Mouse (Mus musculus) limb, embryonic 11.5 days (tissue): Measurements from ENCODE around the gene Erg. TPM values are rescaled to one million over a fixed set of nuclear protein-coding genes. Genes with fewer than 3 reads are reported as not detected.

ENCODE experiments used
- ATAC-seq: fragments of 200-750 bp; cut with Nextera tagmentation; 2 replicates; pipeline ENCODE4 v1.8.0; 2017; ENCODE audit warnings: low read depth; ENCODE audit not compliant: insufficient number of reproducible peaks, low FRiP score, low TSS enrichment
- DNase-seq: peaks from one replicate; pipeline ENCODE4 v3.0.0-alpha.2; 2015; ENCODE audit warnings: low spot score
- H3K27ac ChIP-seq: fragments of 300-500 bp; sonication (generic); replicated peaks from 2 replicates; pipeline ENCODE4 v1.5.1; 2014; ENCODE audit warnings: low read depth, mild to moderate bottlenecking, low read length
- H3K27me3 ChIP-seq: fragments of 300-500 bp; sonication (generic); 2 replicates; pipeline ENCODE4 v1.6.1; 2014; ENCODE audit warnings: mild to moderate bottlenecking, low read length, mixed read lengths; ENCODE audit not compliant: control insufficient read depth, insufficient read depth
- H3K36me3 ChIP-seq: fragments of 300-500 bp; sonication (generic); 2 replicates; pipeline ENCODE4 v1.6.1; 2014; ENCODE audit warnings: mild to moderate bottlenecking, low read length, moderate library complexity, mixed read lengths; ENCODE audit not compliant: control insufficient read depth, insufficient read depth
- H3K4me1 ChIP-seq: fragments of 300-500 bp; sonication (generic); 2 replicates; pipeline ENCODE4 v1.6.1; 2014; ENCODE audit warnings: low read length, mixed read lengths; ENCODE audit not compliant: control insufficient read depth, insufficient read depth
- H3K4me2 ChIP-seq: fragments of 300-500 bp; sonication (generic); 2 replicates; pipeline ENCODE4 v1.6.1; 2014; ENCODE audit warnings: low read depth, mild to moderate bottlenecking, moderate library complexity; ENCODE audit not compliant: severe bottlenecking
- H3K4me3 ChIP-seq: fragments of 300-500 bp; sonication (generic); 2 replicates; pipeline ENCODE4 v1.5.1; 2014; ENCODE audit warnings: low read depth, low read length
- H3K9ac ChIP-seq: fragments of 300-500 bp; sonication (generic); 2 replicates; pipeline ENCODE4 v1.6.1; 2014; ENCODE audit warnings: mild to moderate bottlenecking, low read length
- H3K9me3 ChIP-seq: fragments of 300-500 bp; sonication (generic); 2 replicates; pipeline ENCODE4 v1.6.1; 2016; ENCODE audit warnings: low read length; ENCODE audit not compliant: control insufficient read depth
- WGBS: fragments of 180-500 bp; shearing (Covaris S2); extraction: QIAGEN DNeasy Blood & Tissue Kit; methylation state at CpG from one replicate; pipeline ENCODE4 v1.1.7; 2014; 5-methylcytosine and 5-hydroxymethylcytosine counted together
- polyA plus RNA-seq: library from polyadenylated mRNA; unstranded; fragments of >200 nt; fragmentation: Nextera tagmentation; extraction: Ambion mirVana; gene quantifications from 2 replicates; pipeline ENCODE4 v1.2.1, GENCODE M21; 2014

Gene Erg
- polyA plus RNA-seq, 1 experiment from 2014 or later = 5.1 TPM

- H3K9me3 ChIP-seq = no peaks in the 10 kb centered on the region
- H3K27me3 ChIP-seq = no peaks in the 10 kb centered on the region
- ATAC-seq (no peak), DNase-seq (peak; percentile 51)
- no peak overlapping the region for H3K9ac ChIP-seq
- WGBS = 27% methylated on average over 5 of the region's 5 CpGs
- H3K4me1 ChIP-seq = peaks cover 17% of the 10 kb centered on the region
- no peak overlapping the region for H3K4me3 ChIP-seq
- no peak overlapping the region for H3K4me2 ChIP-seq
- no peaks in the 10 kb centered on the region for H3K36me3 ChIP-seq
- H3K27ac ChIP-seq = no peak overlapping the region
Observed at GRCm38 (mm10) chr16:95490386-95490785, 96.0 kb downstream of the Erg start.

GRCm38 (mm10) chr16:95487606-95488351 lies 98.6 kb downstream of the Erg start:
- H3K4me1 ChIP-seq = peaks cover 10% of the 10 kb centered on the region
- H3K27ac ChIP-seq = no peak overlapping the region
- H3K4me2 ChIP-seq = no peak overlapping the region
- H3K27me3 ChIP-seq = no peaks in the 10 kb centered on the region
- ATAC-seq (no peak), DNase-seq (no peak)
- H3K36me3 ChIP-seq = no peaks in the 10 kb centered on the region
- H3K9ac ChIP-seq = no peak overlapping the region
- no peak overlapping the region for H3K4me3 ChIP-seq
- H3K9me3 ChIP-seq = no peaks in the 10 kb centered on the region
- 83% methylated on average over 9 of the region's 9 CpGs for WGBS

GRCm38 (mm10) chr16:95481176-95481575 lies 105.2 kb downstream of the Erg start:
- Histone ChIP-seq H3K27me3 (no peaks in the 10 kb centered on the region), H3K9me3 (no peaks in the 10 kb centered on the region), H3K4me2 (no peak overlapping the region), H3K27ac (no peak overlapping the region), H3K4me3 (no peak overlapping the region), H3K36me3 (no peaks in the 10 kb centered on the region), H3K4me1 (no peaks in the 10 kb centered on the region), H3K9ac (no peak overlapping the region)
- WGBS = 96% methylated on average over 13 of the region's 13 CpGs
- ATAC-seq = no peak
- DNase-seq = no peak

- 80% methylated on average over 5 of the region's 5 CpGs for WGBS
- H3K4me2 ChIP-seq = no peak overlapping the region
- no peaks in the 10 kb centered on the region for H3K4me1 ChIP-seq
- DNase-seq (no peak), ATAC-seq (no peak)
- H3K27me3 ChIP-seq = no peaks in the 10 kb centered on the region
- H3K27ac ChIP-seq = no peak overlapping the region
- H3K9me3 ChIP-seq = no peaks in the 10 kb centered on the region
- no peak overlapping the region for H3K9ac ChIP-seq
- H3K36me3 ChIP-seq = no peaks in the 10 kb centered on the region
- no peak overlapping the region for H3K4me3 ChIP-seq
Observed at GRCm38 (mm10) chr16:95478558-95478957, 107.8 kb downstream of the Erg start.

- H3K4me2 ChIP-seq = no peak overlapping the region
- H3K9ac ChIP-seq = no peak overlapping the region
- 80% methylated on average over 3 of the region's 3 CpGs for WGBS
- no peaks in the 10 kb centered on the region for H3K9me3 ChIP-seq
- H3K27me3 ChIP-seq = no peaks in the 10 kb centered on the region
- peaks cover under 1% of the 10 kb centered on the region; the same call in 1 of the 2 replicates for H3K4me1 ChIP-seq
- no peak for ATAC-seq
- no peaks in the 10 kb centered on the region for H3K36me3 ChIP-seq
- H3K4me3 ChIP-seq = no peak overlapping the region
- DNase-seq = no peak
- H3K27ac ChIP-seq = no peak overlapping the region
Observed at GRCm38 (mm10) chr16:95475041-95475440, 111.4 kb downstream of the Erg start.

GRCm38 (mm10) chr16:95473946-95474345 lies 112.4 kb downstream of the Erg start:
- no peaks in the 10 kb centered on the region for H3K27me3 ChIP-seq
- H3K4me2 ChIP-seq = no peak overlapping the region
- H3K36me3 ChIP-seq = no peaks in the 10 kb centered on the region
- WGBS = 93% methylated on average over 3 of the region's 3 CpGs
- DNase-seq = no peak
- no peak for ATAC-seq
- no peak overlapping the region for H3K9ac ChIP-seq
- H3K4me1 ChIP-seq = peaks cover 6% of the 10 kb centered on the region
- H3K27ac ChIP-seq = no peak overlapping the region
- H3K9me3 ChIP-seq = no peaks in the 10 kb centered on the region
- no peak overlapping the region for H3K4me3 ChIP-seq

GRCm38 (mm10) chr16:95472771-95473170 lies 113.6 kb downstream of the Erg start:
- ATAC-seq (no peak), DNase-seq (no peak)
- H3K4me2 ChIP-seq = no peak overlapping the region
- peaks cover 15% of the 10 kb centered on the region for H3K4me1 ChIP-seq
- 86% methylated on average over 11 of the region's 11 CpGs for WGBS
- no peaks in the 10 kb centered on the region for H3K36me3 ChIP-seq
- H3K27me3 ChIP-seq = no peaks in the 10 kb centered on the region
- H3K9me3 ChIP-seq = no peaks in the 10 kb centered on the region
- no peak overlapping the region for H3K4me3 ChIP-seq
- H3K27ac ChIP-seq = no peak overlapping the region
- H3K9ac ChIP-seq = no peak overlapping the region

- Histone ChIP-seq H3K4me3 (no peak overlapping the region), H3K4me2 (peak overlapping the region; percentile 31; the same call in 1 of the 2 replicates), H3K36me3 (no peaks in the 10 kb centered on the region), H3K9ac (no peak overlapping the region; the same call in none of the 2 replicates), H3K27me3 (no peaks in the 10 kb centered on the region), H3K4me1 (peaks cover 20% of the 10 kb centered on the region), H3K9me3 (no peaks in the 10 kb centered on the region), H3K27ac (peak overlapping the region; percentile 91)
- ATAC-seq (peak; percentile 86), DNase-seq (peak; percentile 90)
- WGBS = 25% methylated on average over 9 of the region's 9 CpGs
Observed at GRCm38 (mm10) chr16:95469262-95470139, 116.9 kb downstream of the Erg start.
